Mouse (Mus musculus): ENCODE measurements around the gene Foxg1. TPM values are rescaled to one million over a fixed set of nuclear protein-coding genes. Genes with fewer than 3 reads are reported as not detected.

Gene Foxg1
- total RNA-seq, 4 experiments from 2014 or later: 89.6 to 102 (median 96.9) TPM

- DNase-seq (ENCODE audit: low spot score in 2 of 2): no peak
Measured at GRCm38 (mm10) chr12:49401796-49402130, 19.3 kb downstream of the Foxg1 start.

- no peak for DNase-seq (ENCODE audit: low spot score in 2 of 2)
Measured at GRCm38 (mm10) chr12:49409833-49410232, 27.4 kb downstream of the Foxg1 start.

- no peak for DNase-seq (ENCODE audit: low spot score in 2 of 2)
Measured at GRCm38 (mm10) chr12:49417963-49418362, 35.5 kb downstream of the Foxg1 start.

Other genes with a start within 250 kb of the Foxg1 start
- 1 to 10 TPM; 5.9 to 7.2 (median 6.5) TPM for gene Gm43517, start 2.5 kb downstream of the Foxg1 start, total RNA-seq (2022)